In genomic region chr1:75214442-75214841, GRCm38 (mm10) we compare ENCODE assay signal across 13 mouse cellular contexts. TPM values are rescaled to one million over a fixed set of nuclear protein-coding genes. Genes with fewer than 3 reads are reported as not detected.
DNase-seq lines count a peak whose midpoint lies in the region; ATAC-seq and TF ChIP-seq lines count a peak whose summit lies in the region.
"Had no signal": no experiment of that assay in that cellular context is flagged by ENCODE, and none has a peak within 500 bp of the region (broad histone marks: within the 10 kb centered on the region; RNA-seq: fewer than 3 reads in every experiment).

No protein-coding gene starts in this region.

- TF ChIP-seq POLR2A in lung, adult 2 months (IDR thresholded peaks at IDR 0.05; ENCODE audit: borderline replicate concordance, extremely low read depth, low read depth, low read length), result no peak
- TF ChIP-seq POLR2A in cortical plate, adult 2 months (IDR thresholded peaks at IDR 0.05; ENCODE audit: extremely low read depth, insufficient read depth, low read length), result 0 out of 2 replicates have a peak, but pooled peaks have one; percentile 7

- H3K27me3 ChIP-seq in lung, embryonic 16.5 days (ENCODE audit: control insufficient read depth, insufficient read depth, low read depth, low read length), result peaks cover 17% of the 10 kb centered on the region

- no peak for DNase-seq in lung, adult 2 months
- DNase-seq in kidney, postnatal 10 days, result peak; percentile 78
- DNase-seq in naive thymus-derived CD4-positive, alpha-beta T cell, adult 2 months (ENCODE audit: low read depth), result peak; percentile 19
- no peak for DNase-seq in urinary bladder, postnatal 14 days (ENCODE audit: low spot score)
- no peak for DNase-seq in left cerebral cortex, adult 11 months (ENCODE audit: low spot score)
- DNase-seq: cerebellum, postnatal 36 days had no signal

- peaks cover 13% of the 10 kb centered on the region for H3K36me3 ChIP-seq in lung, embryonic 16.5 days (ENCODE audit: control insufficient read depth, insufficient read depth, low read length)

- no peak for ATAC-seq in lung, embryonic 16.5 days (ENCODE audit: low read depth)
- no peak for ATAC-seq in megakaryocyte-erythroid progenitor cell, adult 5-6 weeks (replicated peaks; ENCODE audit: low FRiP score, low TSS enrichment, poor library complexity, severe bottlenecking)

- WGBS in lung, embryonic 16.5 days, result 57% methylated on average over 2 of the region's 2 CpGs
- 58% methylated on average over 2 of the region's 2 CpGs for WGBS in lung, adult 2 months

- H3K4me3 ChIP-seq in lung, embryonic 16.5 days (ENCODE audit: low read length), result no peak overlapping the region
- no peak overlapping the region for H3K4me3 ChIP-seq in lung, adult 2 months (replicated peaks; ENCODE audit: extremely low read depth, low read depth, low read length)
- no peak overlapping the region for H3K4me3 ChIP-seq in cortical plate, adult 2 months (ENCODE audit: insufficient read depth, low read length)
- H3K4me3 ChIP-seq: erythroblast, embryonic 14.5 days had no signal

- peak overlapping the region; percentile 70 for H3K27ac ChIP-seq in lung, embryonic 16.5 days (ENCODE audit: low read length)
- H3K27ac ChIP-seq in cortical plate, adult 2 months (ENCODE audit: insufficient read depth, low read length), result peak overlapping the region; percentile 42; the same call in 1 of the 2 replicates

- no peaks in the 10 kb centered on the region for H3K9me3 ChIP-seq in lung, embryonic 16.5 days (ENCODE audit: control insufficient read depth, low read length)

- no peak overlapping the region for H3K4me2 ChIP-seq in lung, embryonic 16.5 days (ENCODE audit: low read depth, low read length)

- peaks cover 25% of the 10 kb centered on the region for H3K4me1 ChIP-seq in lung, embryonic 16.5 days (replicated peaks; ENCODE audit: control insufficient read depth, insufficient read depth, low read length)
- peaks cover 13% of the 10 kb centered on the region for H3K4me1 ChIP-seq in lung, adult 2 months (ENCODE audit: control insufficient read depth, insufficient read depth, low read length)
- peaks cover 12% of the 10 kb centered on the region for H3K4me1 ChIP-seq in cortical plate, adult 2 months (ENCODE audit: control insufficient read depth, insufficient read depth, low read length)

- H3K9ac ChIP-seq in lung, embryonic 16.5 days (ENCODE audit: low read length), result no peak overlapping the region

- TF ChIP-seq CTCF in lung, adult 2 months (IDR thresholded peaks at IDR 0.05; ENCODE audit: insufficient read depth, low read length), result no peak
- no peak for TF ChIP-seq CTCF in cortical plate, adult 2 months (IDR thresholded peaks at IDR 0.05; ENCODE audit: extremely low read depth, insufficient read depth, low read length)

RNA-seq across cellular contexts. Expression of gene Stk16, which starts 3.8 kb away (rescaled TPM):
- 122 and 127 TPM in 2 replicates for polyA plus RNA-seq in lung, embryonic 16.5 days (2015; fragmentation: Nextera tagmentation; extraction: Ambion mirVana)
- 130 and 140 TPM in 2 replicates for polyA plus RNA-seq in lung, adult 2 months (2012; rRNA removed)
- polyA plus RNA-seq in cortical plate, adult 2 months (2012; rRNA removed), result 159 and 172 TPM in 2 replicates
- 117 and 193 TPM in 2 replicates for total RNA-seq in megakaryocyte-erythroid progenitor cell, adult 5-6 weeks (2014; fragmentation: Nextera tagmentation)
- 88.3 and 103 TPM in 2 replicates for total RNA-seq in megakaryocyte-erythroid progenitor cell, adult 5-6 weeks (2017)

RNA-seq across cellular contexts. Expression of gene Glb1l, which starts 3.8 kb away (rescaled TPM):
- polyA plus RNA-seq in lung, embryonic 16.5 days (2015; fragmentation: Nextera tagmentation; extraction: Ambion mirVana), result 19.6 and 21.6 TPM in 2 replicates
- 8.8 and 15.4 TPM in 2 replicates for polyA plus RNA-seq in lung, adult 2 months (2012; rRNA removed)
- polyA plus RNA-seq in cortical plate, adult 2 months (2012; rRNA removed), result 20.4 and 21.2 TPM in 2 replicates
- 20.0 and 24.2 TPM in 2 replicates for total RNA-seq in megakaryocyte-erythroid progenitor cell, adult 5-6 weeks (2014; fragmentation: Nextera tagmentation)
- total RNA-seq in megakaryocyte-erythroid progenitor cell, adult 5-6 weeks (2017), result 5.4 and 18.3 TPM in 2 replicates

RNA-seq across cellular contexts. Expression of gene Tuba4a, which starts 5.2 kb away (rescaled TPM):
- polyA plus RNA-seq in lung, embryonic 16.5 days (2015; fragmentation: Nextera tagmentation; extraction: Ambion mirVana), result 51.5 and 58.8 TPM in 2 replicates
- polyA plus RNA-seq in lung, adult 2 months (2012; rRNA removed), result 36.6 and 103 TPM in 2 replicates
- polyA plus RNA-seq in cortical plate, adult 2 months (2012; rRNA removed), result 345 and 362 TPM in 2 replicates
- total RNA-seq in megakaryocyte-erythroid progenitor cell, adult 5-6 weeks (2014; fragmentation: Nextera tagmentation), result 232 and 276 TPM in 2 replicates
- total RNA-seq in megakaryocyte-erythroid progenitor cell, adult 5-6 weeks (2017), result 137 and 146 TPM in 2 replicates

RNA-seq across cellular contexts. Expression of gene A630095N17Rik, which starts 17.5 kb away (rescaled TPM):
- not detected in 2 replicates for polyA plus RNA-seq in lung, embryonic 16.5 days (2015; fragmentation: Nextera tagmentation; extraction: Ambion mirVana)
- not detected in 2 replicates for polyA plus RNA-seq in lung, adult 2 months (2012; rRNA removed)
- not detected in 2 replicates for polyA plus RNA-seq in cortical plate, adult 2 months (2012; rRNA removed)
- not detected in 2 replicates for total RNA-seq in megakaryocyte-erythroid progenitor cell, adult 5-6 weeks (2014; fragmentation: Nextera tagmentation)
- total RNA-seq in megakaryocyte-erythroid progenitor cell, adult 5-6 weeks (2017), result not detected in 2 replicates
- total RNA-seq: adrenal gland, postnatal 36 days had no signal
- polyA plus RNA-seq: erythroblast, embryonic 14.5 days; limb, embryonic 14.5 days; neural tube, embryonic 11.5 days had no signal

RNA-seq across cellular contexts. Expression of gene Dnajb2, which starts 21.8 kb away (rescaled TPM):
- 27.6 and 32.7 TPM in 2 replicates for polyA plus RNA-seq in lung, embryonic 16.5 days (2015; fragmentation: Nextera tagmentation; extraction: Ambion mirVana)
- polyA plus RNA-seq in lung, adult 2 months (2012; rRNA removed), result 54.5 and 56.1 TPM in 2 replicates
- 104 and 115 TPM in 2 replicates for polyA plus RNA-seq in cortical plate, adult 2 months (2012; rRNA removed)
- total RNA-seq in megakaryocyte-erythroid progenitor cell, adult 5-6 weeks (2014; fragmentation: Nextera tagmentation), result 15.2 and 18.3 TPM in 2 replicates
- total RNA-seq in megakaryocyte-erythroid progenitor cell, adult 5-6 weeks (2017), result 14.2 and 21.7 TPM in 2 replicates

Comparison
In these comparisons a context has a peak if more than half of its experiments do, and no peak if none do; other contexts are left out.
1. DNase-seq: peak in kidney, postnatal 10 days (single experiment) and naive thymus-derived CD4-positive, alpha-beta T cell, adult 2 months (single experiment); none in lung, adult 2 months (single experiment), urinary bladder, postnatal 14 days (single experiment) and left cerebral cortex, adult 11 months (single experiment).